Mouse (Mus musculus) MEL (cell line): ENCODE data around the gene Pdk2.

Experiments
- CHD2 ChIP-seq: IDR thresholded peaks from 2 replicates; pipeline ENCODE4 v1.6.1; 2011; ENCODE audit warnings: low read length, improper control_type of control experiment
- CTCF ChIP-seq, 3 experiments: IDR thresholded peaks in 2 of 3; conservative IDR thresholded peaks in 1 of 3; 2 replicates each; pipeline ENCODE4 v1.5.1; 2011 to 2012; ENCODE audit warnings: low read length in 3 of 3, low read depth in 2 of 3, mild to moderate bottlenecking in 2 of 3, improper control_type of control experiment in 1 of 3, inconsistent platforms in 1 of 3, mixed read lengths in 1 of 3, moderate library complexity in 1 of 3; ENCODE audit not compliant: control insufficient read depth in 1 of 3, insufficient read depth in 1 of 3, poor library complexity in 1 of 3, severe bottlenecking in 1 of 3
- E2F4 ChIP-seq: IDR thresholded peaks from 2 replicates; pipeline ENCODE4 v1.6.1; 2011; ENCODE audit warnings: low read depth, low read length, improper control_type of control experiment, borderline replicate concordance
- ELF1 ChIP-seq: IDR thresholded peaks from 2 replicates; pipeline ENCODE4 v1.6.1; 2014; ENCODE audit warnings: low read depth, mild to moderate bottlenecking, inconsistent platforms, low read length, improper control_type of control experiment, moderate library complexity
- EP300 ChIP-seq, 2 experiments: IDR thresholded peaks; 2 replicates each; pipeline ENCODE4 v1.6.1; 2011; ENCODE audit warnings: improper control_type of control experiment in 2 of 2, low read length in 2 of 2, low read depth in 1 of 2, mild to moderate bottlenecking in 1 of 2
- MYC ChIP-seq: IDR thresholded peaks from 2 replicates; pipeline ENCODE4 v1.6.1; 2011; ENCODE audit warnings: low read depth, mild to moderate bottlenecking, low read length, improper control_type of control experiment, moderate library complexity
- NRF1 ChIP-seq: IDR thresholded peaks from 2 replicates; pipeline ENCODE4 v1.6.1; 2014; ENCODE audit warnings: low read depth, mild to moderate bottlenecking, inconsistent platforms, low read length, improper control_type of control experiment, moderate library complexity; ENCODE audit not compliant: poor library complexity, insufficient read depth, severe bottlenecking
- POLR2A ChIP-seq, 2 experiments: IDR thresholded peaks; 2 replicates each; pipeline ENCODE4 v1.6.1; 2011 to 2012; ENCODE audit warnings: low read length in 2 of 2, mild to moderate bottlenecking in 2 of 2, control low read depth in 1 of 2, improper control_type of control experiment in 1 of 2, low read depth in 1 of 2, moderate library complexity in 1 of 2; ENCODE audit not compliant: control insufficient read depth in 1 of 2, insufficient read depth in 1 of 2, poor library complexity in 1 of 2
- TAL1 ChIP-seq: IDR thresholded peaks from 2 replicates; pipeline ENCODE4 v1.6.1; 2012; ENCODE audit warnings: mild to moderate bottlenecking, inconsistent platforms, low read length, moderate library complexity, mixed read lengths
- TCF12 ChIP-seq: IDR thresholded peaks from 2 replicates; pipeline ENCODE4 v1.6.1; 2014; ENCODE audit warnings: low read depth, mild to moderate bottlenecking, inconsistent platforms, low read length, improper control_type of control experiment, moderate library complexity
- ZC3H11A ChIP-seq: IDR thresholded peaks from 2 replicates; pipeline ENCODE4 v1.6.1; 2012; ENCODE audit warnings: low read depth, mild to moderate bottlenecking, inconsistent platforms, low read length, improper control_type of control experiment

GRCm38 (mm10) chr11:94978178-94978915, 62.8 kb downstream of the Pdk2 start:
- TF ChIP-seq CTCF (IDR thresholded peaks at IDR 0.05 in 2 of 3, conservative IDR thresholded peaks at IDR 0.05 in 1 of 3; ENCODE audit: control insufficient read depth in 1 of 3, insufficient read depth in 1 of 3, low read depth in 2 of 3, low read length in 3 of 3, poor library complexity in 1 of 3, severe bottlenecking in 1 of 3) (no peak), POLR2A (IDR thresholded peaks at IDR 0.05; ENCODE audit: control insufficient read depth in 1 of 2, insufficient read depth in 1 of 2, low read depth in 1 of 2, low read length in 2 of 2, poor library complexity in 1 of 2) (no peak), TAL1 (peak; percentile 44), E2F4 (no peak), TCF12 (no peak), ELF1 (no peak), CHD2 (no peak), EP300 (IDR thresholded peaks at IDR 0.05; ENCODE audit: low read depth in 1 of 2, low read length in 2 of 2) (peak; percentile 68 to 81), ZC3H11A (no peak), NRF1 (no peak), MYC (no peak)
